Mouse (Mus musculus) mammary gland, adult 2 months (tissue): ENCODE data around the gene Ccr3. TPM values are rescaled to one million over a fixed set of nuclear protein-coding genes. Genes with fewer than 3 reads are reported as not detected.

Experiments
- polyA plus RNA-seq: library from polyadenylated mRNA; depleted of rRNA; stranded (reverse); fragments of >200 nt; gene quantifications from 2 replicates; pipeline ENCODE4 v1.2.3, GENCODE M21; 2012; ENCODE audit warnings: low replicate concordance; rRNA removed

The Ccr3 gene
- polyA plus RNA-seq: 0.38 and 1.6 TPM in 2 replicates

GRCm38 (mm10) chr9:124021672-124022071 lies at the start of gene Ccr3:
Gene Ccr3 (plus strand): TSS chr9:124021972.

GRCm38 (mm10) chr9:123978308-123978707 lies 43.5 kb upstream of the Ccr3 start, which contains the start of gene Ccr1l1:
Gene Ccr1l1 (minus strand): TSS chr9:123978408.

Other genes starting within 250 kb of the Ccr3 start
- gene Cxcr6, start 215.5 kb upstream of the Ccr3 start, polyA plus RNA-seq: 4.5 and 7.4 TPM in 2 replicates
- 6.3 and 12.3 TPM in 2 replicates for gene Fyco1, start 170.1 kb upstream of the Ccr3 start, polyA plus RNA-seq
- gene Xcr1, start 159.9 kb upstream of the Ccr3 start, polyA plus RNA-seq: 2.5 and 4.7 TPM in 2 replicates
- gene Ccr1, start 53.3 kb upstream of the Ccr3 start, polyA plus RNA-seq: 2.1 and 5.2 TPM in 2 replicates
- gene Ccr1l1, start 43.6 kb upstream of the Ccr3 start, polyA plus RNA-seq: 0.26 and 0.33 TPM in 2 replicates
- gene Ccr2, start 80.0 kb downstream of the Ccr3 start, polyA plus RNA-seq: 5.3 and 16.4 TPM in 2 replicates
- 0.82 and 4.7 TPM in 2 replicates for gene Ccr5, start 99.6 kb downstream of the Ccr3 start, polyA plus RNA-seq